Mouse (Mus musculus) intestine, embryonic 16.5 days (tissue): ENCODE data around the gene Shank2. TPM values are rescaled to one million over a fixed set of nuclear protein-coding genes. Genes with fewer than 3 reads are reported as not detected.

Experiments used
- ATAC-seq: fragments of 200-750 bp; cut with Nextera tagmentation; 2 replicates; pipeline ENCODE4 v1.8.0; 2017; ENCODE audit warnings: moderate TSS enrichment, moderate library complexity
- H3K27ac ChIP-seq: fragments of 300-500 bp; sonication (generic); 2 replicates; pipeline ENCODE4 v1.5.1; 2014; ENCODE audit warnings: mild to moderate bottlenecking, low read length
- H3K27me3 ChIP-seq: fragments of 300-500 bp; sonication (generic); replicated peaks from 2 replicates; pipeline ENCODE4 v1.6.1; 2014; ENCODE audit warnings: low read length, control low read depth, mixed read lengths; ENCODE audit not compliant: control insufficient read depth, insufficient read depth
- H3K36me3 ChIP-seq: fragments of 300-500 bp; sonication (generic); 2 replicates; pipeline ENCODE4 v1.6.1; 2014; ENCODE audit warnings: low read length, control low read depth; ENCODE audit not compliant: control insufficient read depth, insufficient read depth
- H3K4me1 ChIP-seq: fragments of 300-500 bp; sonication (generic); 2 replicates; pipeline ENCODE4 v1.6.1; 2014; ENCODE audit warnings: low read length, control low read depth, mixed read lengths; ENCODE audit not compliant: control insufficient read depth, insufficient read depth
- H3K4me2 ChIP-seq: fragments of 300-500 bp; sonication (generic); 2 replicates; pipeline ENCODE4 v1.6.1; 2014; ENCODE audit warnings: low read depth, low read length, control low read depth
- H3K4me3 ChIP-seq: fragments of 300-500 bp; sonication (generic); 2 replicates; pipeline ENCODE4 v1.5.1; 2014; ENCODE audit warnings: mild to moderate bottlenecking, low read length
- H3K9ac ChIP-seq: fragments of 300-500 bp; sonication (generic); 2 replicates; pipeline ENCODE4 v1.6.1; 2014; ENCODE audit warnings: low read depth, low read length
- H3K9me3 ChIP-seq: fragments of 300-500 bp; sonication (generic); 2 replicates; pipeline ENCODE4 v1.6.1; 2016; ENCODE audit warnings: low read length, control low read depth; ENCODE audit not compliant: control insufficient read depth
- WGBS: fragments of 180-500 bp; shearing (Covaris S2); extraction: QIAGEN DNeasy Blood & Tissue Kit; methylation state at CpG from one replicate; pipeline ENCODE4 v1.1.7; 2014; 5-methylcytosine and 5-hydroxymethylcytosine counted together
- polyA plus RNA-seq: library from polyadenylated mRNA; unstranded; fragments of >200 nt; fragmentation: Nextera tagmentation; extraction: Ambion mirVana; gene quantifications from 2 replicates; pipeline ENCODE4 v1.2.1, GENCODE M21; 2015

Gene Shank2
- polyA plus RNA-seq, 1 experiment from 2014 or later, result 1.0 TPM

- no peaks in the 10 kb centered on the region for H3K27me3 ChIP-seq
- H3K4me1 ChIP-seq, result no peaks in the 10 kb centered on the region
- H3K4me3 ChIP-seq, result no peak overlapping the region
- no peak overlapping the region for H3K9ac ChIP-seq
- H3K9me3 ChIP-seq, result no peaks in the 10 kb centered on the region
- WGBS, result 25% methylated on average over 7 of the region's 7 CpGs
- ATAC-seq, result no peak
- H3K27ac ChIP-seq, result no peak overlapping the region
- H3K4me2 ChIP-seq, result no peak overlapping the region
- H3K36me3 ChIP-seq, result no peaks in the 10 kb centered on the region
Measured at GRCm38 (mm10) chr7:144207849-144208248, 206.1 kb downstream of the Shank2 start.

DNA sequence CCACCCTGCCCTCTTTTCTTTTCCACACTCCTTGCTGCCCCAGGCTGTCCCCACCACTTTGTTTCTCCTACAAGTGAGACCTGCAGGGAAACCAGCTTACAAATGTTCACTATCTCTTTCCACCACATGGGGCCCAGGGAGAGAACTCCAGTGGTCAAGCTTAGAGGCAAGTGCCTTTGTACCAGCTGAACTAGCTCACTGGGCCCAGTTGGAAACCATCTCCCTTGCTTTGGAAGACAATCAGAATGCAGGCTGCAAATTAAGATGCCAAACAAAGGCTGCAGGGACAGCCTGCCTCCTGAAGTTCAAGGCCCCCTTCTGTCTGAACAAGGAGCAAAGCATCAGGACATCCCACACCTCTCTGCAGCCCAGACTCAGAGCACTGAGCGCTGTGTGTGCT, 206.9 kb downstream of the Shank2 start:
- H3K4me1 ChIP-seq, result no peaks in the 10 kb centered on the region
- WGBS, result 78% methylated on average over 1 of the region's 1 CpGs
- no peak for ATAC-seq

DNA sequence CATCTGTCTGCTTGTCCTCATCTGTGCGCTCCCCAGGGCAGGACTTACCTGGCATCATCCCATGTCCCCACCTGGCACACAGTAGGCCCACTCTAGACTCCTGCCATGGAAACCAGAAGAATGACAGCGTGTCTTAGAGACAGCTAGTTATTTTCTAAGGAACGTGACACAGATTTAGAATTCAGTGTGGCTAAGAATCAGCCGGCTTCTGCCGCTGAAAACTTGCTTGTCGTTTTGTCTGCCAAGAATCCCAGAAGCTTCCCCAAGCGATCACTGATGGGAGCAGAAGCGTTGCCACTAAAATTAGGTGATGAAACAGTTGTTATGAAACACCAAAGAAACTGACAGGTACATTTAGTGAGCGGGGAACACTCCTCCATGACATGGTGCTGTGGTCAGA, 208.8 kb downstream of the Shank2 start:
- ATAC-seq, result no peak
- Histone ChIP-seq H3K9ac (no peak overlapping the region), H3K4me1 (no peaks in the 10 kb centered on the region), H3K4me3 (no peak overlapping the region), H3K27ac (no peak overlapping the region), H3K9me3 (no peaks in the 10 kb centered on the region), H3K27me3 (no peaks in the 10 kb centered on the region), H3K36me3 (no peaks in the 10 kb centered on the region), H3K4me2 (no peak overlapping the region)
- WGBS, result 88% methylated on average over 9 of the region's 9 CpGs

More for the DNA sequence above, 206.9 kb downstream of the Shank2 start:
- H3K36me3 ChIP-seq, result no peaks in the 10 kb centered on the region
- H3K27me3 ChIP-seq, result no peaks in the 10 kb centered on the region
- H3K9ac ChIP-seq, result no peak overlapping the region
- no peak overlapping the region for H3K4me3 ChIP-seq
- H3K4me2 ChIP-seq, result no peak overlapping the region
- H3K9me3 ChIP-seq, result no peaks in the 10 kb centered on the region
- H3K27ac ChIP-seq, result no peak overlapping the region

DNA sequence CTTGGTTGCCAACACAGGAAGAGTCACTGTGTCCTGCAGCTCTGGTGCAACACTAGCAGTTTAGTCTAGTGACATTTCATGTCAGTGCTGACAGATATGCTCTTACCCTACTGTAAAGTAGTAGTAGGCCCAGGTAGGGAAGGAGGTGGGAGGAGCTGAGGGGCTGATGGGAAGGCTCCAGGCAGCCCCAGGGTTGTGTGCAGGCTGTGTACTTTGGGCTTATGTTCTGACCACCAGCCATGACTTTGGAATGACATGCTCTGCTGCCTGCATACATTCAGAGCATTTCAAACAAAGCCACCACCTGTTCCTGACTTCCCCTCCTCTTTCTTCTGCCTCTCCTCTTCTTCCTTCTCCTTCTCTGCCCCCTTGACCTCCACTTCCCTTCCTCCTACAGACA, 211.0 kb downstream of the Shank2 start:
- Histone ChIP-seq H3K9me3 (no peaks in the 10 kb centered on the region), H3K36me3 (no peaks in the 10 kb centered on the region), H3K9ac (no peak overlapping the region), H3K4me1 (no peaks in the 10 kb centered on the region), H3K27me3 (no peaks in the 10 kb centered on the region), H3K27ac (no peak overlapping the region), H3K4me3 (no peak overlapping the region), H3K4me2 (no peak overlapping the region)
- ATAC-seq, result no peak

DNA sequence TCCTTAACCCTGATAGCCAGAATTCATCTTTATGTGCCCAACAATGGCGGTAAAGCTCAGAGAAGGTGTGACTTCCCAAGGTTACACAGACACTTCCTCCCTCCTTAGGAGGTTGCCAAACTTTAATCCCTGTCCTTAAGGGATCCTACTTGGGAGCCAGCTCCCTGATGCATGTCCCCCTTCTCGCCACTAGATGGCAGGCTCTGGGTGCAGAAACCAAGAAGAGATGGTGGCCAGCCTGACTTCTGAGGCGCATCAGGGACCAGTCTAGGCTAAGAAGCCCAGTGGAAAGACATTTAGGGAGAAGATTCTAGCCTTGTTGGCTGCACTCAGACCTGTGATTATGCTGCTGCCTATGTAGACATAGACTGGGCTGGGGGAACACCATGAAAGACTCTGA, 215.5 kb downstream of the Shank2 start:
- H3K4me1 ChIP-seq, result no peaks in the 10 kb centered on the region
- H3K36me3 ChIP-seq, result no peaks in the 10 kb centered on the region
- no peak overlapping the region for H3K9ac ChIP-seq
- no peak for ATAC-seq
- 0% methylated on average over 3 of the region's 3 CpGs for WGBS
- H3K4me2 ChIP-seq, result no peak overlapping the region
- H3K4me3 ChIP-seq, result no peak overlapping the region
- H3K9me3 ChIP-seq, result no peaks in the 10 kb centered on the region
- H3K27me3 ChIP-seq, result no peaks in the 10 kb centered on the region
- H3K27ac ChIP-seq, result no peak overlapping the region

DNA sequence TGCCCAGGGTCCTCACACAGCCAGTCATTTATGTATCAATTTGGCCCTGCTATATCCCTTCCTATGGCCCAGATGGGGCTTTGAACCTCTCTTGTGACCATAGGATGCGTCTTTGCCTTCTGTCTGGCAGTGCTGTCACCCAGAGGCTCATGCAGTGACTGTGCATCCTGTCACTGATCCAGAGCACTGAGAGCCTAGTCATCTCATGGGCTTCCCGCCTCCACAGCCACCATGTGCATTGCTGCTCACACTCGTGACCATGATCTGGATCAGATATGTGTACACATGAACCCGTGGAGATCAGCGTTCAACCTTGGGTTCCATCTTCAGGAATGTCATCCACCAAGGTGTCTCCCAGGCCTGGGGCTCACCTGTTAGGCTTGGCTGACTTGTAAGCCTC, 227.0 kb downstream of the Shank2 start:
- Histone ChIP-seq H3K9ac (no peak overlapping the region), H3K27me3 (no peaks in the 10 kb centered on the region), H3K4me1 (no peaks in the 10 kb centered on the region), H3K4me2 (no peak overlapping the region), H3K4me3 (no peak overlapping the region), H3K36me3 (no peaks in the 10 kb centered on the region), H3K27ac (no peak overlapping the region), H3K9me3 (no peaks in the 10 kb centered on the region)
- WGBS, result 91% methylated on average over 5 of the region's 5 CpGs
- ATAC-seq, result no peak

DNA sequence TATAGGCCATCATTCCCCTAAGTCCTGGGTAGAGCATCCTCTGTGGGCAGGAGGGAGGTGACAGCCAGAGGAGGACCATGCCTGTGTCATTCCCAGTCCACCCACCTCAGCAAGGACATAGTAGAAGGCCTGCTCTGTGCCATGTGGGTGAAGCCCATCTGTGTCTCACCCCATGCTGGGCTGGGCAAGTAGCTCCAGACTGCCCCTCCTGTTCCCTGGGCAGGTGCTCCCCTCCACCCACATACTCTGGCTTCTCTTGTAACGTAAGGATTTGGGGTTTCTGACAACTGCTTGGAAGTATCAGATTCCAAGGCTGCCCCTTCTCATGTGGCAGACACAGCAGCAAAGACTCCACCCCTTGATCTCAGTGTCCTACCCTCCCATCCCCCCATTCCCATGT, 227.7 kb downstream of the Shank2 start:
- Histone ChIP-seq H3K27ac (no peak overlapping the region), H3K27me3 (no peaks in the 10 kb centered on the region), H3K9ac (no peak overlapping the region), H3K4me3 (no peak overlapping the region), H3K4me2 (no peak overlapping the region), H3K4me1 (0 out of 2 replicates have a peak, but pooled peaks cover 2% of the 10 kb centered on the region), H3K9me3 (no peaks in the 10 kb centered on the region), H3K36me3 (no peaks in the 10 kb centered on the region)
- no peak for ATAC-seq
- WGBS, result 44% methylated on average over 1 of the region's 1 CpGs

DNA sequence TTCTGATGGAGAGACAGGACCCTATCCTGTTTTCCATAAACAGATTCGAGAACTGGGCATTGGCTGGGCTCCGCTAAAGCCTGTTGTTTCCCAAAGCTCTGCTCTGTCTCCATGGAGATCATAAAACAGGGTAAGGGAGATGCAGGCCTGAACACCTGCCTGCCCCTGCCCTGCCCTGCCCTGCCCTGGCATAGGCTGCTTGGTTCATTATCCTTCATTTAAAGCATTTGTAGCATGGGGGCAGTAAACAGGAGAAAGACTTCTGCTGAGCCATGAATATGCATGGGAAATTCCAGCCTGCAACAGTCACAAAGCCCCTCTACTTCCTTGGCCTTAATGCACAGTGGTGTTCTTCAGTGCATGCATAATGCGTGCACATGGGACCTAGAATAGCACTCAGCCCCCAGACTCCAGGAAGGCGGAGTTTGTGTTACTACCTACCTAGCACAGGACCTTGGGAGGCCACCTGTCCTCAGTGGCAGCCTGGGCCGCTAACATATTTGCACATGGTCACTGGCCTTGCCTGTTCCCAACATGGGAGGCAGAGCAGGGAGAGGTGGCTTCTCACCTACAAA, 230.5 kb downstream of the Shank2 start:
- 62% methylated on average over 5 of the region's 5 CpGs for WGBS
- no peaks in the 10 kb centered on the region for H3K27me3 ChIP-seq
- H3K9me3 ChIP-seq, result no peaks in the 10 kb centered on the region
- no peak overlapping the region for H3K9ac ChIP-seq
- H3K4me2 ChIP-seq, result no peak overlapping the region
- H3K4me3 ChIP-seq, result no peak overlapping the region
- H3K36me3 ChIP-seq, result no peaks in the 10 kb centered on the region
- ATAC-seq, result no peak
- 0 out of 2 replicates have a peak, but pooled peaks cover 5% of the 10 kb centered on the region for H3K4me1 ChIP-seq
- no peak overlapping the region for H3K27ac ChIP-seq

DNA sequence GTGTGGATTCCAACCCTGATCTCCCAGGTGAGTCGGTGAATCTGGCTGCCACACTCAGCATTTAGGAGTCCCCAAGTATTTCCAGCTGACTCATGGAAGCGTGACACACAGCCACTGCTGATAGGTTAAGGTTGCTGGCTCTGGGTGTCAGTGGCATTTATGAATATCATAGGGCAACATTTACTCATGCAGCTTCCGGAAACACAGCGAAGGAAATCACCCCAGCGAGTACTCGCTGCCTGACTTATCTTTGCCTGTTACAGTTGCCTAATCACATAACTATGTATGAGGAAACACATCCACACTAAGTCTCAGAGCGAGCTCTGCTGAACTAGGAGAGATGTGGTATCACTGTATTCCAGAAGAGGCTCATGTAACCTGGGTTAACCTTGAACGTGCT, 231.8 kb downstream of the Shank2 start:
- no peak overlapping the region for H3K27ac ChIP-seq
- H3K36me3 ChIP-seq, result no peaks in the 10 kb centered on the region
- H3K4me3 ChIP-seq, result no peak overlapping the region
- no peaks in the 10 kb centered on the region for H3K9me3 ChIP-seq
- H3K4me2 ChIP-seq, result no peak overlapping the region
- 0 out of 2 replicates have a peak, but pooled peaks cover 5% of the 10 kb centered on the region for H3K4me1 ChIP-seq
- 57% methylated on average over 8 of the region's 8 CpGs for WGBS
- no peak overlapping the region for H3K9ac ChIP-seq
- H3K27me3 ChIP-seq, result no peaks in the 10 kb centered on the region
- peak; percentile 92 for ATAC-seq

DNA sequence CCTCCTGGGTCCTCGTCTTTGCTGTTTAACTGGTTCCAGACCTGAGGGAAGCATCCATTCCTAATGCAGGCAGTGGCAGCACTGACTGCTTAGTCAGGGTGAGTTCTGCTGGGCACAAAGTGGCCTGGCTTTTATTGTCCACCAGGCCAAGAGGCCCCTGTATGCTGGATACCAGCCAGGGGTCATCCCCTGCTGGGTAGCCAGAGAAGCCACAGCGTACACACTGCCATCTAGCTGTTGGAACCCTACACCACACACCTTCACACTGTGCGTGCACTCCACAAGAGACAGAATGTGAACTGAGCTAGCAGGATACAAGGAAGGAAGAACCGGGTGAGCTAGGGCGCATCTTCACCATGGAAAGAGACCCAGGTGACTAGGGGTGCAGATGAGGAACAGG, 233.1 kb downstream of the Shank2 start:
- 55% methylated on average over 5 of the region's 5 CpGs for WGBS
- H3K9ac ChIP-seq, result no peak overlapping the region
- H3K27me3 ChIP-seq, result no peaks in the 10 kb centered on the region
- no peak for ATAC-seq
- no peaks in the 10 kb centered on the region for H3K9me3 ChIP-seq
- H3K4me2 ChIP-seq, result no peak overlapping the region
- no peaks in the 10 kb centered on the region for H3K36me3 ChIP-seq
- H3K4me3 ChIP-seq, result no peak overlapping the region
- no peak overlapping the region for H3K27ac ChIP-seq
- 0 out of 2 replicates have a peak, but pooled peaks cover 5% of the 10 kb centered on the region for H3K4me1 ChIP-seq
